8 mouse cellular contexts compared by ENCODE assay signal in genomic region chr13:101728816-101729215, GRCm38 (mm10). TPM values are rescaled to one million over a fixed set of nuclear protein-coding genes. Genes with fewer than 3 reads are reported as not detected.
A peak's percentile ranks its signal among the peaks of the same experiment; 100 is the strongest.
DNase-seq lines count a peak whose midpoint lies in the region; ATAC-seq and TF ChIP-seq lines count a peak whose summit lies in the region.

No protein-coding gene starts in this region.

- TF ChIP-seq CTCF in thymus, adult 2 months (IDR thresholded peaks at IDR 0.05; ENCODE audit: borderline replicate concordance, control insufficient read depth, extremely low read depth, insufficient read depth, low read length, poor library complexity): no peak
- peak; percentile 65; the same call in 1 of the 2 replicates for TF ChIP-seq CTCF in embryonic fibroblast, embryonic 13.5 days (IDR thresholded peaks at IDR 0.05; ENCODE audit: borderline replicate concordance, insufficient read depth, low read length)
- TF ChIP-seq CTCF in lung, embryonic 14.5 days (IDR thresholded peaks at IDR 0.05; ENCODE audit: low read depth): peak; percentile 59

- no peak overlapping the region for H3K27ac ChIP-seq in hindbrain, embryonic 10.5 days
- no peak overlapping the region for H3K27ac ChIP-seq in hindbrain, embryonic 12.5 days
- H3K27ac ChIP-seq in thymus, adult 2 months (ENCODE audit: control insufficient read depth, insufficient read depth, low read length): no peak overlapping the region
- peak overlapping the region; percentile 82 for H3K27ac ChIP-seq in embryonic fibroblast, embryonic 13.5 days (ENCODE audit: insufficient read depth, low read length)
- no peak overlapping the region for H3K27ac ChIP-seq in lung, embryonic 14.5 days (ENCODE audit: low read depth)

- no peak overlapping the region for H3K9ac ChIP-seq in hindbrain, embryonic 12.5 days
- H3K9ac ChIP-seq in lung, embryonic 14.5 days: no peak overlapping the region

- no peaks in the 10 kb centered on the region for H3K27me3 ChIP-seq in hindbrain, embryonic 10.5 days (ENCODE audit: insufficient read depth, poor library complexity, severe bottlenecking)
- H3K27me3 ChIP-seq in hindbrain, embryonic 12.5 days: no peaks in the 10 kb centered on the region
- no peaks in the 10 kb centered on the region for H3K27me3 ChIP-seq in thymus, adult 2 months (ENCODE audit: control insufficient read depth, insufficient read depth, low read length)
- H3K27me3 ChIP-seq in lung, embryonic 14.5 days (ENCODE audit: insufficient read depth, low read length): no peaks in the 10 kb centered on the region

- no peak for ATAC-seq in hindbrain, embryonic 12.5 days (ENCODE audit: low FRiP score)
- no peak for ATAC-seq in lung, embryonic 14.5 days (ENCODE audit: insufficient read depth)
- no peak for ATAC-seq in erythroid progenitor cell, adult 5-6 weeks (replicated peaks; ENCODE audit: low FRiP score, poor library complexity, severe bottlenecking)

- no peaks in the 10 kb centered on the region for H3K9me3 ChIP-seq in hindbrain, embryonic 10.5 days
- H3K9me3 ChIP-seq in hindbrain, embryonic 12.5 days (replicated peaks): no peaks in the 10 kb centered on the region
- H3K9me3 ChIP-seq in lung, embryonic 14.5 days (ENCODE audit: low read depth, low read length): no peaks in the 10 kb centered on the region

- 67% methylated on average over 7 of the region's 7 CpGs for WGBS in hindbrain, embryonic 10.5 days
- WGBS in hindbrain, embryonic 12.5 days: 63% methylated on average over 7 of the region's 7 CpGs
- 71% methylated on average over 7 of the region's 7 CpGs for WGBS in thymus, adult 2 months
- WGBS in lung, embryonic 14.5 days: 61% methylated on average over 7 of the region's 7 CpGs

- peaks cover 17% of the 10 kb centered on the region for H3K4me1 ChIP-seq in hindbrain, embryonic 10.5 days (replicated peaks)
- peaks cover 16% of the 10 kb centered on the region for H3K4me1 ChIP-seq in hindbrain, embryonic 12.5 days
- H3K4me1 ChIP-seq in thymus, adult 2 months (replicated peaks; ENCODE audit: control insufficient read depth, insufficient read depth, low read length): peaks cover 14% of the 10 kb centered on the region
- H3K4me1 ChIP-seq in embryonic fibroblast, embryonic 13.5 days (ENCODE audit: control insufficient read depth, insufficient read depth, low read length): peaks cover 25% of the 10 kb centered on the region
- peaks cover 22% of the 10 kb centered on the region for H3K4me1 ChIP-seq in lung, embryonic 14.5 days (ENCODE audit: insufficient read depth)

- no peak overlapping the region for H3K4me2 ChIP-seq in hindbrain, embryonic 12.5 days (replicated peaks)
- no peak overlapping the region for H3K4me2 ChIP-seq in lung, embryonic 14.5 days

- no peak overlapping the region for H3K4me3 ChIP-seq in hindbrain, embryonic 10.5 days
- no peak overlapping the region for H3K4me3 ChIP-seq in hindbrain, embryonic 12.5 days
- H3K4me3 ChIP-seq in thymus, adult 2 months (ENCODE audit: control insufficient read depth, insufficient read depth, low read length): no peak overlapping the region
- no peak overlapping the region for H3K4me3 ChIP-seq in embryonic fibroblast, embryonic 13.5 days (ENCODE audit: insufficient read depth, low read length)
- H3K4me3 ChIP-seq in lung, embryonic 14.5 days (ENCODE audit: low read depth, low read length): no peak overlapping the region

- DNase-seq in hindbrain, embryonic 10.5 days (ENCODE audit: low spot score): peak; percentile 33
- DNase-seq in thymus, postnatal 0 days (ENCODE audit: low spot score): peak; percentile 43
- no peak for DNase-seq in thymus, adult 2 months
- DNase-seq in lung, embryonic 14.5 days: peak; percentile 74
- DNase-seq in spleen, adult 18-20 months: no peak

- no peaks in the 10 kb centered on the region for H3K36me3 ChIP-seq in hindbrain, embryonic 10.5 days
- no peaks in the 10 kb centered on the region for H3K36me3 ChIP-seq in hindbrain, embryonic 12.5 days
- H3K36me3 ChIP-seq in thymus, adult 2 months (ENCODE audit: control insufficient read depth, insufficient read depth, low read length): no peaks in the 10 kb centered on the region
- H3K36me3 ChIP-seq in lung, embryonic 14.5 days (ENCODE audit: insufficient read depth): no peaks in the 10 kb centered on the region

- TF ChIP-seq POLR2A in thymus, adult 2 months (IDR thresholded peaks at IDR 0.05; ENCODE audit: control insufficient read depth, extremely low read depth, insufficient read depth, low read length, poor library complexity): no peak
- no peak for TF ChIP-seq POLR2A in embryonic fibroblast, embryonic 13.5 days (IDR thresholded peaks at IDR 0.05; ENCODE audit: low read depth, low read length)

RNA-seq across cellular contexts. Expression of gene Pik3r1, which starts 39.2 kb away (rescaled TPM):
- polyA plus RNA-seq in hindbrain, embryonic 10.5 days (2016; fragmentation: Nextera tagmentation; extraction: Ambion mirVana): 12.6 and 16.1 TPM in 2 replicates
- 31.4 and 34.9 TPM in 2 replicates for polyA plus RNA-seq in hindbrain, embryonic 12.5 days (2016; fragmentation: Nextera tagmentation; extraction: Ambion mirVana)
- 62.9 and 79.3 TPM in 2 replicates for polyA plus RNA-seq in thymus, postnatal 0 days (2015; fragmentation: Nextera tagmentation; extraction: Ambion mirVana)
- polyA plus RNA-seq in thymus, adult 2 months (2012; rRNA removed): 33.1 and 35.2 TPM in 2 replicates
- 53.1 and 78.3 TPM in 2 replicates for polyA plus RNA-seq in embryonic fibroblast, embryonic 13.5 days (2011; ENCODE audit: insufficient read length, low read depth, missing spikeins)
- polyA plus RNA-seq in lung, embryonic 14.5 days (2014; fragmentation: Nextera tagmentation; extraction: Ambion mirVana): 33.4 and 36.5 TPM in 2 replicates
- 119 and 126 TPM in 2 replicates for total RNA-seq in erythroid progenitor cell, adult 5-6 weeks (2015; ENCODE audit: low replicate concordance)
- 173 and 241 TPM in 2 replicates for total RNA-seq in erythroid progenitor cell, adult 5-6 weeks (2017; ENCODE audit: low replicate concordance)

Comparison
In these comparisons a context has a peak if more than half of its experiments do, and no peak if none do; other contexts are left out.
1. DNase-seq: peak in hindbrain, embryonic 10.5 days (single experiment), thymus, postnatal 0 days (single experiment) and lung, embryonic 14.5 days (single experiment); none in thymus, adult 2 months (single experiment) and spleen, adult 18-20 months (0 of 2).